Mouse (Mus musculus) heart, postnatal 4 days (tissue): ENCODE measurements around the gene Cst12. TPM values are rescaled to one million over a fixed set of nuclear protein-coding genes. Genes with fewer than 3 reads are reported as not detected.
"Not testable (repeated sequence)": the region's sequence is repeated elsewhere in the genome, so short reads cannot be mapped to it uniquely, and the experiment has no call there.

Experiments
- DNase-seq: peaks from one replicate; pipeline ENCODE4 v3.0.0; 2021
- total RNA-seq, 2 experiments: library from RNA; stranded (reverse); gene quantifications; 2 replicates each; pipeline ENCODE4 v1.2.3; 2021

Cst12 gene
- 1 to 10 TPM; 1.4 to 1.7 TPM for total RNA-seq

GRCm38 (mm10) chr2:148789142-148789541, at the start of gene Cst12:
Gene Cst12, plus strand, starts transcription at chr2:148789361.
- DNase-seq: no peak

- DNase-seq: no peak
Observed at GRCm38 (mm10) chr2:148743001-148743400, 46.2 kb upstream of the Cst12 start.

- DNase-seq: no peak
Observed at GRCm38 (mm10) chr2:148743846-148744407, 45.2 kb upstream of the Cst12 start.

GRCm38 (mm10) chr2:148750058-148750457, 39.1 kb upstream of the Cst12 start, which contains the start of gene Cstl1:
Gene Cstl1, plus strand, starts transcription at chr2:148750358.
- no peak for DNase-seq

- peak; percentile 75 for DNase-seq
Observed at GRCm38 (mm10) chr2:148751893-148752813, 37.0 kb upstream of the Cst12 start.

- no peak for DNase-seq
Observed at GRCm38 (mm10) chr2:148754310-148754846, 34.8 kb upstream of the Cst12 start.

GRCm38 (mm10) chr2:148763648-148764388, 25.3 kb upstream of the Cst12 start:
- no peak for DNase-seq

- DNase-seq: not testable (repeated sequence)
Observed at GRCm38 (mm10) chr2:148771397-148771796, 17.8 kb upstream of the Cst12 start, which contains the start of gene Cst11. Gene Cst11, minus strand, starts transcription at chr2:148771497.

GRCm38 (mm10) chr2:148781709-148782108, 7.5 kb upstream of the Cst12 start, which contains the start of gene 8030411F24Rik:
Gene 8030411F24Rik, plus strand, starts transcription at chr2:148782009.
- DNase-seq: no peak

- no peak for DNase-seq
Observed at GRCm38 (mm10) chr2:148798485-148798884, 9.3 kb downstream of the Cst12 start, which contains the start of gene Cst8. Gene Cst8, plus strand, starts transcription at chr2:148798785.

GRCm38 (mm10) chr2:148801491-148801921, 12.3 kb downstream of the Cst12 start:
- peak; percentile 6 for DNase-seq

- DNase-seq: no peak
Observed at GRCm38 (mm10) chr2:148806696-148807095, 17.5 kb downstream of the Cst12 start.

- DNase-seq: no peak
Observed at GRCm38 (mm10) chr2:148819909-148820308, 30.7 kb downstream of the Cst12 start, which contains the start of gene Cst13. Gene Cst13, plus strand, starts transcription at chr2:148820081.

- DNase-seq: no peak
Observed at GRCm38 (mm10) chr2:148825986-148826385, 36.8 kb downstream of the Cst12 start.

- no peak for DNase-seq
Observed at GRCm38 (mm10) chr2:148834912-148835311, 45.8 kb downstream of the Cst12 start, which contains the start of gene Cst9. Gene Cst9, plus strand, starts transcription at chr2:148835147.

GRCm38 (mm10) chr2:148838075-148838777, 49.1 kb downstream of the Cst12 start:
- no peak for DNase-seq

GRCm38 (mm10) chr2:148839224-148839623, 50.1 kb downstream of the Cst12 start:
- no peak for DNase-seq
